Mouse (Mus musculus) spleen, adult 2 months (tissue): Measurements from ENCODE around the gene Pdzk1. TPM values are rescaled to one million over a fixed set of nuclear protein-coding genes. Genes with fewer than 3 reads are reported as not detected.

Experiments used
- DNase-seq, 2 experiments: peaks; one replicate each; pipeline versions ENCODE4 v3.0.0 to v3.0.0-alpha.2; 2012 to 2021; ENCODE audit warnings: low spot score in 2 of 2, low read depth in 1 of 2
- H3K27ac ChIP-seq: fragments of 200-500 bp; 2 replicates; pipeline ENCODE4 v1.5.1; 2012; ENCODE audit warnings: low read length, inconsistent platforms; ENCODE audit not compliant: insufficient read depth
- H3K27me3 ChIP-seq: fragments of 200-500 bp; 2 replicates; pipeline ENCODE4 v1.6.1; 2012; ENCODE audit warnings: mild to moderate bottlenecking, moderate library complexity, low read length, inconsistent platforms; ENCODE audit not compliant: control insufficient read depth, insufficient read depth
- H3K36me3 ChIP-seq: fragments of 200-500 bp; 2 replicates; pipeline ENCODE4 v1.6.1; 2012; ENCODE audit warnings: mild to moderate bottlenecking, low read length, inconsistent platforms; ENCODE audit not compliant: control insufficient read depth, insufficient read depth
- H3K4me1 ChIP-seq: fragments of 200-500 bp; 2 replicates; pipeline ENCODE4 v1.6.1; 2011; ENCODE audit warnings: inconsistent platforms; ENCODE audit not compliant: control insufficient read depth, insufficient read depth, insufficient read length
- H3K4me3 ChIP-seq: fragments of 200-500 bp; 2 replicates; pipeline ENCODE4 v1.5.1; 2011; ENCODE audit warnings: mild to moderate bottlenecking, inconsistent platforms; ENCODE audit not compliant: insufficient read depth, insufficient read length; ENCODE audit errors: extremely low read depth
- CTCF ChIP-seq: fragments of 200-500 bp; IDR thresholded peaks from 2 replicates; pipeline ENCODE4 v1.5.1; 2011; ENCODE audit warnings: mild to moderate bottlenecking, inconsistent platforms; ENCODE audit not compliant: insufficient read depth, insufficient read length, insufficient replicate concordance; ENCODE audit errors: extremely low read depth
- POLR2A ChIP-seq: fragments of 200-500 bp; IDR thresholded peaks from 2 replicates; pipeline ENCODE4 v1.6.1; 2011; ENCODE audit warnings: low read depth, low read length, inconsistent platforms
- WGBS: fragments of 180-500 bp; shearing (Covaris S2); methylation state at CpG from one replicate; pipeline ENCODE4 v1.1.7; 2018; 5-methylcytosine and 5-hydroxymethylcytosine counted together
- polyA plus RNA-seq: library from polyadenylated mRNA; depleted of rRNA; stranded (reverse); fragments of >200 nt; gene quantifications from 2 replicates; pipeline ENCODE4 v1.2.3, GENCODE M21; 2012

Gene Pdzk1
- polyA plus RNA-seq, 1 experiment: 0.11 TPM

DNA sequence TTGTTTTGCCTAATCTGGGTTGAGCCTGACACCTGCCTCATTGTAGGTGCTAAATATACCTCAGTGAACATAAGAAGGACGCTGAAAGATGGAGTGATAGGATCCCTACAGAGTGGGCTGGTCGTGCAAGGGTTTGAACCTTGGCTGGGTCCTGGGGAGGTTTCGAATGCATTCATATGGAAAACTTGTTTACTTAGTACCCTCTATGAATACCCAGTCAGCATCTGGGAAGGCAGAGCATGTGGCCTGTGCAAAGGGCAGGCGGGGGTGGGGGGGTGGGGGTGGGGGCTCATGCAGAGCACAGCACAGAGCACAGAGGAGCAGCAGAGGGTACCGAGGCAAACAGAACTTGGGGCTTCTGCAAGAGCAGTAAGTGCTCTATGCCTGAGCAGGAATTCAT, 3.8 kb downstream of the Pdzk1 start:
- H3K4me1 ChIP-seq: no peaks in the 10 kb centered on the region
- DNase-seq: no peak
- H3K36me3 ChIP-seq: no peaks in the 10 kb centered on the region
- TF ChIP-seq CTCF (no peak), POLR2A (no peak)
- no peak overlapping the region for H3K27ac ChIP-seq
- H3K4me3 ChIP-seq: no peak overlapping the region
- no peaks in the 10 kb centered on the region for H3K27me3 ChIP-seq
- WGBS: 82% methylated on average over 5 of the region's 5 CpGs

DNA sequence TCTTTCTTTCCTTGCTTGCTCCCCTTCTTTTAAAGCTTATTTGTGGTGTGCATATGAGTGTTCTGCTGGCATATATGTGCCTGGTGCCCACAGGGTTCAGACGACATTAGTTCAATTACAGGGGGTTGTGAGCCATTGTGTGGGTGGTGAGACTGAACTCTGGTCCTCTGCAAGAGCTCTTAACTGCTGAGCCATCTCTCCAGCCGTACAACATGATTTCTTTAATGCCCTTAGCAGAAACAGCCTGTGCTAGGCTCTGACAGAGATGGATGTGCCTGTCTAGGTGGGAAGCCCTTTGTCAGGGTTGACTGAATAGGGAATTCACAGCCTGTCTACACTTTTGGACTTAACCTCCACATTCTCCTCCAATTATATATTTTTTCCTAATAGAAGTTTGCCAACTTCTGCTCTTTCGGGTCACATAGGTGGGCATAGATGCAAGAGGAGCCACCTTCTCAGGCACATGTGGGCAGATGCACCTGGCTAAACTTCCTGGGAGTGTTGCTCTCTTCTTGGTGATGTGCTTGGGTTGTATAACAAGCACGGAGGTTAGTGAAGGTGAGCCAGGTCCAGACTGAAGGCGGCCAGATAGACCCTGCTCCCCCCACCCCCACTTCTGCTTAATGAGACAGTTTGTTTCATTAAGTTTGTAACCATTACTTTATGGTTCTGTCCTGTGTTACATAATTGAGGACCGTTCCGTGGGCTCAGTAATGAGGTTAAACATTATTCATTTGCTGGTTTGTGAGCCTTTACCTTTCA, 5.7 kb downstream of the Pdzk1 start:
- WGBS: 89% methylated on average over 7 of the region's 7 CpGs
- TF ChIP-seq CTCF: no peak
- no peak for TF ChIP-seq POLR2A
- Histone ChIP-seq H3K27ac (no peak overlapping the region), H3K36me3 (no peaks in the 10 kb centered on the region), H3K4me1 (no peaks in the 10 kb centered on the region), H3K27me3 (no peaks in the 10 kb centered on the region), H3K4me3 (no peak overlapping the region)
- no peak for DNase-seq

- Histone ChIP-seq H3K4me1 (no peaks in the 10 kb centered on the region), H3K27me3 (no peaks in the 10 kb centered on the region), H3K27ac (no peak overlapping the region), H3K4me3 (no peak overlapping the region), H3K36me3 (no peaks in the 10 kb centered on the region)
- TF ChIP-seq POLR2A (no peak), CTCF (no peak)
- DNase-seq: no peak
- WGBS: 55% methylated on average over 2 of the region's 2 CpGs
These were observed 7.3 kb downstream of the Pdzk1 start for GRCm38 (mm10) chr3:96836414-96836813.

DNA sequence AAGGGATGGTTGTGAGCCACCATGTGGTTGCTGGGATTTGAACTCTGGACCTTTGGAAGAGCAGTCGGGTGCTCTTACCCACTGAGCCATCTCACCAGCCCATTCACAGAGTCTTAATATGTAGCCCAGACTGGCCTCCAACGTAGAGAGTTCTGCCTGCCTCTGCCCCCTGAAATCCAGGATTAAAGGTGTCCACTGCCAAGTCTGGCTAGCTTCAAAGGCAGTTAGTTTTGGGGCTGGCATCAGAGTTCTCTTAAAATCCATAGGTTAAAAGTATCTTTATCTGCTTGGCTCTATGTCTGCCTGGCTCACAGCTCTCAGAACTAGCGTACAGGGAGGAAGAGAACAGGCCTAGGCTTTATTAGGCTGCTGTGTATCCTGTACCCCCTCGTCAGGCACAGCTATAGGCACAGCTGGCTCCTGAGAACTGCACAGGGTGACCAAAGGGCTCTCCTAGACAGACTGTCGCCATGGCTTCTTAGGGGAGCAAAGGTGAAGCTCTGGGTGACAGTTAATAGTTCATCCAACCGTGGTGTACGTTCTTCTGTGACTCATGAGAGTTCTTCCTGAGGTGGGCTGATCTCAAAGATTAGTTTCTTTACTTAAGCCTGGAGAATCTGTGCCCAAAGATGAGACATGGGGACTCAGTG, 10.0 kb downstream of the Pdzk1 start:
- no peak overlapping the region for H3K27ac ChIP-seq
- TF ChIP-seq CTCF: no peak
- no peaks in the 10 kb centered on the region for H3K4me1 ChIP-seq
- no peaks in the 10 kb centered on the region for H3K36me3 ChIP-seq
- 81% methylated on average over 7 of the region's 7 CpGs for WGBS
- no peak for DNase-seq
- no peaks in the 10 kb centered on the region for H3K27me3 ChIP-seq
- H3K4me3 ChIP-seq: no peak overlapping the region

DNA sequence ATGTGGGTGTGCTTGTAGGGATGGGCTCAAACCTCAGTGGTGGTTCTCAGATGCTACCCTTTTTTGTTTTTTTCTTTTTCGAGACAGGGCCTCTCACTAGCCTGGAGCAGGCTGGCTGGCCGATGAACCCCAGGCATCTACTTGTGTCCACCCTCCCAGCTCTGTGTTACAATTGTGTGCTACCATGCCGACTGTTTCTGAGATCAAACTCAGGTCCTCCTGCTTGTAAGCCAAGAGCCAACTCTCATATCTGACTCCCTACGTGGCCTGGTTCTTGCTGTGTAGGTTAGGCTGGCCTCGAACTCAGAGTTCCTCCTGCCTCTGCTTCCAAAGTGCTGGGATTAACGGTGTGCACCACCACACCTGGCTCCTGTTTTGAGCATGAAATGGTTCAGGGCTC, 16.1 kb downstream of the Pdzk1 start:
- DNase-seq: no peak
- H3K27me3 ChIP-seq: no peaks in the 10 kb centered on the region
- H3K27ac ChIP-seq: no peak overlapping the region
- TF ChIP-seq POLR2A: no peak
- no peak for TF ChIP-seq CTCF
- H3K4me1 ChIP-seq: no peaks in the 10 kb centered on the region
- WGBS: 90% methylated on average over 6 of the region's 6 CpGs
- H3K4me3 ChIP-seq: no peak overlapping the region
- H3K36me3 ChIP-seq: no peaks in the 10 kb centered on the region

GRCm38 (mm10) chr3:96845806-96846205, 16.7 kb downstream of the Pdzk1 start:
- TF ChIP-seq CTCF (no peak), POLR2A (no peak)
- no peak for DNase-seq
- no peak overlapping the region for H3K4me3 ChIP-seq
- WGBS: 91% methylated on average over 9 of the region's 9 CpGs
- H3K36me3 ChIP-seq: no peaks in the 10 kb centered on the region
- no peak overlapping the region for H3K27ac ChIP-seq
- H3K4me1 ChIP-seq: no peaks in the 10 kb centered on the region
- no peaks in the 10 kb centered on the region for H3K27me3 ChIP-seq

GRCm38 (mm10) chr3:96846985-96847384, 17.9 kb downstream of the Pdzk1 start:
- WGBS: 34% methylated on average over 12 of the region's 12 CpGs
- TF ChIP-seq CTCF (no peak), POLR2A (no peak)
- Histone ChIP-seq H3K27ac (no peak overlapping the region), H3K4me3 (no peak overlapping the region), H3K36me3 (no peaks in the 10 kb centered on the region), H3K4me1 (no peaks in the 10 kb centered on the region), H3K27me3 (no peaks in the 10 kb centered on the region)
- DNase-seq: no peak
